Comparison of ENCODE assay signal across 18 mouse cellular contexts in the genomic region with DNA sequence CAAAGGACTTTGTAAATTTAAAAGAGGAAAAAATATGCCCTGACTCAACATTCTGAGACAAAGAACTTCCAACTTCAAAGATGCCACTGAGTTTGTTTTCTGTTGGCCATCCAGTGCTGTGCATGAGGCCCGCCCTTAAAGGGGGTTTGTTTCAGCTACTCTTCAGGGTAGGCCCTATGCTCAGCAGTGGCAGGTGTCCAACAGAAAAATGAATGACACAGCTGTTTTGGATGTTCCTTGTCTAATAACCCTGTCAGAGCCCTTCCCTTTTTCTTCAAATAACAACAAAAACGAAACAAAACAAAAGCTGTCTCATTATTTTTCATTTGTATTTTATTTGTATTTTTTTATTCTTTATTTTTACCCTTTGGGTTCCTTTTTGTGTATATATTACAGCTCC.
DNase-seq lines count a peak whose midpoint lies in the region; ATAC-seq lines count a peak whose summit lies in the region.
"Had no signal": no experiment of that assay in that cellular context is flagged by ENCODE, and none has a peak within 500 bp of the region (broad histone marks: within the 10 kb centered on the region; RNA-seq: fewer than 3 reads in every experiment).

No protein-coding gene starts in this region.

- H3K9me3 ChIP-seq in liver, embryonic 15.5 days (replicated peaks): no peaks in the 10 kb centered on the region
- H3K9me3 ChIP-seq: forebrain, embryonic 15.5 days; limb, embryonic 12.5 days had no signal

- 36% methylated on average over 2 of the region's 2 CpGs for WGBS in liver, embryonic 15.5 days (ENCODE audit: insufficient replicate concordance)

- no peak overlapping the region for H3K4me3 ChIP-seq in liver, embryonic 15.5 days (replicated peaks)
- H3K4me3 ChIP-seq: forebrain, embryonic 15.5 days; layer of hippocampus, adult 2 months; left cerebral cortex, adult 2 months; limb, embryonic 12.5 days had no signal

- H3K4me1 ChIP-seq in liver, embryonic 15.5 days (replicated peaks): peaks cover 29% of the 10 kb centered on the region
- H3K4me1 ChIP-seq: limb, embryonic 12.5 days had no signal

- H3K27me3 ChIP-seq in liver, embryonic 15.5 days: no peaks in the 10 kb centered on the region
- H3K27me3 ChIP-seq: forebrain, embryonic 15.5 days had no signal

- H3K4me2 ChIP-seq in liver, embryonic 15.5 days: no peak overlapping the region
- H3K4me2 ChIP-seq: forebrain, embryonic 15.5 days; limb, embryonic 12.5 days had no signal

- peak; percentile 65; the same call in 1 of the 2 replicates for ATAC-seq in common myeloid progenitor, adult 5-6 weeks (replicated peaks; ENCODE audit: low read depth, poor library complexity, severe bottlenecking)
- peak; percentile 91 for ATAC-seq in liver, embryonic 15.5 days (ENCODE audit: insufficient read depth)
- ATAC-seq: forebrain, embryonic 15.5 days; hindbrain, embryonic 16.5 days; lung, postnatal 0 days had no signal

- DNase-seq in spleen, adult 12 weeks (ENCODE audit: low spot score): peak; percentile 35
- DNase-seq in spleen, adult 18-20 months: no peak
- peak; percentile 23 to 62 for DNase-seq in spleen, postnatal 36 days (ENCODE audit: low spot score in 2 of 2)
- DNase-seq in adrenal gland, adult (ENCODE audit: inconsistent age in 2 of 2, low spot score in 1 of 2): no peak
- no peak for DNase-seq in thymus, postnatal 36 days
- DNase-seq in kidney, postnatal 14 days: no peak
- DNase-seq: cerebellum, adult 2 months; embryo, embryonic 11 days; kidney, adult 11 months; thymus, adult 18-20 months had no signal

- no peaks in the 10 kb centered on the region for H3K36me3 ChIP-seq in liver, embryonic 15.5 days (replicated peaks)
- H3K36me3 ChIP-seq: forebrain, embryonic 15.5 days; limb, embryonic 12.5 days had no signal

- H3K27ac ChIP-seq in liver, embryonic 15.5 days (replicated peaks): peak overlapping the region; percentile 40
- H3K27ac ChIP-seq: forebrain, embryonic 15.5 days; layer of hippocampus, adult 2 months; left cerebral cortex, adult 2 months; limb, embryonic 12.5 days had no signal

- no peak overlapping the region for H3K9ac ChIP-seq in liver, embryonic 15.5 days
- H3K9ac ChIP-seq: forebrain, embryonic 15.5 days; limb, embryonic 12.5 days had no signal

Comparison
In these comparisons a context has a peak if more than half of its experiments do, and no peak if none do; other contexts are left out.
1. DNase-seq: peak in spleen, adult 12 weeks (single experiment) and spleen, postnatal 36 days (2 of 2); none in spleen, adult 18-20 months (0 of 2), adrenal gland, adult (0 of 2), thymus, postnatal 36 days (0 of 2) and kidney, postnatal 14 days (single experiment).